Mouse (Mus musculus) stomach, postnatal 0 days (tissue): Measurements from ENCODE around the gene Cenpt.

Experiments
- CTCF ChIP-seq: IDR thresholded peaks from 2 replicates; pipeline ENCODE4 v1.5.1; 2016; ENCODE audit warnings: antibody characterized with exemption, low read depth, mild to moderate bottlenecking, moderate library complexity
- EP300 ChIP-seq: optimal IDR thresholded peaks from 2 replicates; pipeline ENCODE3; 2016; ENCODE audit warnings: antibody characterized with exemption

GRCm38 (mm10) chr8:105860143-105860981, 7.3 kb upstream of the Cenpt start, which contains the start of gene Nutf2:
- TF ChIP-seq CTCF = no peak
- no peak for TF ChIP-seq EP300
